Mouse (Mus musculus) embryonic facial prominence, embryonic 15.5 days (tissue): ENCODE data around the gene Obp2a. TPM values are rescaled to one million over a fixed set of nuclear protein-coding genes. Genes with fewer than 3 reads are reported as not detected.
"Not testable (repeated sequence)": the region's sequence is repeated elsewhere in the genome, so short reads cannot be mapped to it uniquely, and the experiment has no call there.

Experiments used
- ATAC-seq: fragments of 200-750 bp; cut with Nextera tagmentation; 2 replicates; pipeline ENCODE4 v1.8.0; 2017; ENCODE audit warnings: low read depth, moderate TSS enrichment; ENCODE audit not compliant: insufficient number of reproducible peaks, low FRiP score, low TSS enrichment
- H3K27ac ChIP-seq: fragments of 300-500 bp; sonication (generic); replicated peaks from 2 replicates; pipeline ENCODE4 v1.5.1; 2015; ENCODE audit warnings: mild to moderate bottlenecking, inconsistent platforms
- H3K27me3 ChIP-seq: fragments of 300-500 bp; sonication (generic); 2 replicates; pipeline ENCODE4 v1.6.1; 2015; ENCODE audit warnings: inconsistent platforms
- H3K36me3 ChIP-seq: fragments of 300-500 bp; sonication (generic); 2 replicates; pipeline ENCODE4 v1.6.1; 2015; ENCODE audit warnings: mild to moderate bottlenecking, inconsistent platforms
- H3K4me1 ChIP-seq: fragments of 300-500 bp; sonication (generic); 2 replicates; pipeline ENCODE4 v1.6.1; 2015; ENCODE audit warnings: inconsistent platforms
- H3K4me2 ChIP-seq: fragments of 300-500 bp; sonication (generic); replicated peaks from 2 replicates; pipeline ENCODE4 v1.6.1; 2015; ENCODE audit warnings: mild to moderate bottlenecking, inconsistent platforms
- H3K4me3 ChIP-seq: fragments of 300-500 bp; sonication (generic); replicated peaks from 2 replicates; pipeline ENCODE4 v1.5.1; 2015; ENCODE audit warnings: mild to moderate bottlenecking, inconsistent platforms
- H3K9ac ChIP-seq: fragments of 300-500 bp; sonication (generic); 2 replicates; pipeline ENCODE4 v1.6.1; 2015; ENCODE audit warnings: inconsistent platforms
- H3K9me3 ChIP-seq: fragments of 300-500 bp; sonication (generic); replicated peaks from 2 replicates; pipeline ENCODE4 v1.6.1; 2016; ENCODE audit warnings: inconsistent platforms
- WGBS: fragments of 180-500 bp; shearing (Covaris S2); methylation state at CpG from one replicate; pipeline ENCODE4 v1.1.7; 2015; 5-methylcytosine and 5-hydroxymethylcytosine counted together
- polyA plus RNA-seq: library from polyadenylated mRNA; unstranded; fragments of >200 nt; fragmentation: Nextera tagmentation; extraction: Ambion mirVana; gene quantifications from 2 replicates; pipeline ENCODE4 v1.2.1, GENCODE M21; 2015

Obp2a gene
- polyA plus RNA-seq, 1 experiment from 2014 or later, result not detected

- H3K4me3 ChIP-seq, result no peak overlapping the region
- no peaks in the 10 kb centered on the region for H3K36me3 ChIP-seq
- H3K4me2 ChIP-seq, result no peak overlapping the region
- H3K9ac ChIP-seq, result no peak overlapping the region
- no peaks in the 10 kb centered on the region for H3K27me3 ChIP-seq
- no peaks in the 10 kb centered on the region for H3K4me1 ChIP-seq
- 74% methylated on average over 6 of the region's 6 CpGs for WGBS
- no peak for ATAC-seq
- H3K27ac ChIP-seq, result no peak overlapping the region
- H3K9me3 ChIP-seq, result no peaks in the 10 kb centered on the region
Measured at GRCm38 (mm10) chr2:25679559-25679958, 20.3 kb upstream of the Obp2a start.

- no peak for ATAC-seq
- H3K36me3 ChIP-seq, result no peaks in the 10 kb centered on the region
- H3K4me3 ChIP-seq, result no peak within 1 kb of the TSS
- H3K9ac ChIP-seq, result no peak within 1 kb of the TSS
- H3K27me3 ChIP-seq, result no peaks in the 10 kb centered on the region
- no peaks in the 10 kb centered on the region for H3K9me3 ChIP-seq
- 75% methylated on average over 2 of the region's 2 CpGs for WGBS
- no peaks in the 10 kb centered on the region for H3K4me1 ChIP-seq
- H3K4me2 ChIP-seq, result no peak within 1 kb of the TSS
- no peak within 1 kb of the TSS for H3K27ac ChIP-seq
Measured at GRCm38 (mm10) chr2:25682426-25682825, 17.4 kb upstream of the Obp2a start, which contains the start of gene Lcn10. Lcn10 (plus strand) TSS chr2:25682726.

GRCm38 (mm10) chr2:25686941-25687340 is 12.9 kb upstream of the Obp2a start:
- H3K4me1 ChIP-seq, result no peaks in the 10 kb centered on the region
- no peak overlapping the region for H3K4me3 ChIP-seq
- H3K27me3 ChIP-seq, result no peaks in the 10 kb centered on the region
- 68% methylated on average over 4 of the region's 4 CpGs for WGBS
- H3K27ac ChIP-seq, result no peak overlapping the region
- no peaks in the 10 kb centered on the region for H3K9me3 ChIP-seq
- H3K36me3 ChIP-seq, result no peaks in the 10 kb centered on the region
- ATAC-seq, result no peak
- H3K4me2 ChIP-seq, result no peak overlapping the region
- H3K9ac ChIP-seq, result no peak overlapping the region

- no peak overlapping the region for H3K4me2 ChIP-seq
- no peaks in the 10 kb centered on the region for H3K27me3 ChIP-seq
- no peaks in the 10 kb centered on the region for H3K4me1 ChIP-seq
- H3K27ac ChIP-seq, result no peak overlapping the region
- H3K9me3 ChIP-seq, result no peaks in the 10 kb centered on the region
- no peak overlapping the region for H3K9ac ChIP-seq
- no peaks in the 10 kb centered on the region for H3K36me3 ChIP-seq
- no peak for ATAC-seq
- H3K4me3 ChIP-seq, result no peak overlapping the region
Measured at GRCm38 (mm10) chr2:25694605-25695004, 5.2 kb upstream of the Obp2a start.

GRCm38 (mm10) chr2:25696951-25697350 is 2.9 kb upstream of the Obp2a start:
- Histone ChIP-seq H3K4me1 (no peaks in the 10 kb centered on the region), H3K36me3 (no peaks in the 10 kb centered on the region), H3K4me3 (no peak overlapping the region), H3K27ac (no peak overlapping the region), H3K9ac (no peak overlapping the region), H3K4me2 (no peak overlapping the region), H3K27me3 (no peaks in the 10 kb centered on the region), H3K9me3 (no peaks in the 10 kb centered on the region)
- ATAC-seq, result no peak
- WGBS, result 56% methylated on average over 4 of the region's 4 CpGs

GRCm38 (mm10) chr2:25698696-25699095 is 1.1 kb upstream of the Obp2a start:
- Histone ChIP-seq H3K36me3 (no peaks in the 10 kb centered on the region), H3K27ac (no peak overlapping the region), H3K27me3 (no peaks in the 10 kb centered on the region), H3K4me2 (no peak overlapping the region), H3K9me3 (no peaks in the 10 kb centered on the region), H3K4me3 (no peak overlapping the region), H3K4me1 (no peaks in the 10 kb centered on the region), H3K9ac (no peak overlapping the region)
- WGBS, result 84% methylated on average over 2 of the region's 2 CpGs
- ATAC-seq, result no peak

GRCm38 (mm10) chr2:25701001-25701400 is 1.2 kb downstream of the Obp2a start:
- ATAC-seq, result no peak
- WGBS, result 74% methylated on average over 5 of the region's 5 CpGs

GRCm38 (mm10) chr2:25703706-25704105 is 3.9 kb downstream of the Obp2a start:
- 84% methylated on average over 4 of the region's 4 CpGs for WGBS
- Histone ChIP-seq H3K27me3 (no peaks in the 10 kb centered on the region), H3K4me2 (no peak overlapping the region), H3K4me3 (no peak overlapping the region), H3K9ac (no peak overlapping the region), H3K27ac (no peak overlapping the region), H3K36me3 (no peaks in the 10 kb centered on the region), H3K9me3 (no peaks in the 10 kb centered on the region), H3K4me1 (peaks cover 8% of the 10 kb centered on the region)
- no peak for ATAC-seq

More at GRCm38 (mm10) chr2:25701001-25701400, 1.2 kb downstream of the Obp2a start:
- Histone ChIP-seq H3K27me3 (no peaks in the 10 kb centered on the region), H3K4me3 (no peak overlapping the region), H3K9ac (no peak overlapping the region), H3K9me3 (no peaks in the 10 kb centered on the region), H3K4me2 (no peak overlapping the region), H3K36me3 (no peaks in the 10 kb centered on the region), H3K27ac (no peak overlapping the region), H3K4me1 (no peaks in the 10 kb centered on the region)

- under 1% methylated on average over 78 of the region's 78 CpGs for WGBS
Measured at GRCm38 (mm10) chr2:25706643-25707481, 7.0 kb downstream of the Obp2a start, which contains the start of gene Bmyc. Bmyc (plus strand) TSS chr2:25706739.

GRCm38 (mm10) chr2:25708121-25708520 is 8.3 kb downstream of the Obp2a start:
- no peak for ATAC-seq
- H3K9me3 ChIP-seq, result no peaks in the 10 kb centered on the region
- peaks cover 12% of the 10 kb centered on the region for H3K4me1 ChIP-seq
- 76% methylated on average over 2 of the region's 2 CpGs for WGBS
- H3K4me3 ChIP-seq, result no peak overlapping the region
- H3K27ac ChIP-seq, result no peak overlapping the region
- peak overlapping the region; percentile 22; the same call in 1 of the 2 replicates for H3K4me2 ChIP-seq
- H3K27me3 ChIP-seq, result no peaks in the 10 kb centered on the region
- no peak overlapping the region for H3K9ac ChIP-seq
- H3K36me3 ChIP-seq, result no peaks in the 10 kb centered on the region

More at GRCm38 (mm10) chr2:25706643-25707481, 7.0 kb downstream of the Obp2a start, which contains the start of gene Bmyc:
- peak; percentile 88 for ATAC-seq
- Histone ChIP-seq H3K4me1 (peaks cover 12% of the 10 kb centered on the region), H3K27me3 (no peaks in the 10 kb centered on the region), H3K4me3 (peak within 1 kb of the TSS; percentile 73), H3K36me3 (no peaks in the 10 kb centered on the region), H3K9me3 (no peaks in the 10 kb centered on the region), H3K27ac (peak within 1 kb of the TSS; percentile 83), H3K9ac (peak within 1 kb of the TSS; percentile 58), H3K4me2 (peak within 1 kb of the TSS; percentile 90)

GRCm38 (mm10) chr2:25709056-25709455 is 9.2 kb downstream of the Obp2a start:
- H3K27me3 ChIP-seq, H3K36me3 ChIP-seq, H3K9ac ChIP-seq, ATAC-seq, H3K4me3 ChIP-seq, H3K9me3 ChIP-seq, H3K27ac ChIP-seq, H3K4me2 ChIP-seq: not testable (repeated sequence)
- WGBS, result 86% methylated on average over 1 of the region's 1 CpGs
- peaks cover 12% of the 10 kb centered on the region for H3K4me1 ChIP-seq

GRCm38 (mm10) chr2:25709791-25710190 is 9.9 kb downstream of the Obp2a start:
- not testable (repeated sequence) for H3K36me3 ChIP-seq, H3K27ac ChIP-seq, ATAC-seq

More at GRCm38 (mm10) chr2:25709791-25710190, 9.9 kb downstream of the Obp2a start:
- H3K4me2 ChIP-seq, H3K4me3 ChIP-seq, H3K27me3 ChIP-seq, H3K9me3 ChIP-seq, H3K9ac ChIP-seq: not testable (repeated sequence)
- H3K4me1 ChIP-seq, result peaks cover 12% of the 10 kb centered on the region
- 62% methylated on average over 2 of the region's 2 CpGs for WGBS
